Comparison of ENCODE assay signal across 21 mouse cellular contexts in the genomic region with DNA sequence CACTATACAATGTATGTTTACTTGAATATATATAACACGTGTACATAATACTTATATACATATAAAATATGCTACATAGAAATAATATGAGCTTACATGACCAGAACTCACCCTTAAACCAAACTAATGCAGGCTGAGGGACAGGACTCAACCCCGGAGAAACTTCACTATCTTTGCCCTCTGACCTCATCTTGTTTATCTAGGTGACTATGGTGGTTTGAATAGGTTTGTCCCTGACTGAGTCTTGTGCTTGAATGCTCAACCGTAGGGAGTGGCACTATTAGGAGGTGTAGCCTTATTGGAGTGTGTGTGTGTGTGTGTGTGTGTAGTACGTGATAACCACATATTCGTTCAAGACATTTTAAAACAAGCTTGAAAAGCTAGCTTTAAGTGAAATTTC. TPM values are rescaled to one million over a fixed set of nuclear protein-coding genes. Genes with fewer than 3 reads are reported as not detected.
DNase-seq lines count a peak whose midpoint lies in the region; ATAC-seq and TF ChIP-seq lines count a peak whose summit lies in the region.
"Had no signal": no experiment of that assay in that cellular context is flagged by ENCODE, and none has a peak within 500 bp of the region (broad histone marks: within the 10 kb centered on the region; RNA-seq: fewer than 3 reads in every experiment).

No protein-coding gene starts in this region.

- DNase-seq in MEL (ENCODE audit: low read depth, low spot score) (peak; percentile 58), MN1 (ENCODE audit: low spot score) (no peak)
- no peak for DNase-seq in stomach, postnatal 0 days (ENCODE audit: low spot score)
- DNase-seq in kidney, adult 2 months, result no peak
- DNase-seq: adrenal gland, adult 8-10 months; adrenal gland, postnatal 14 days; adrenal gland, postnatal 36 days; cerebellum, adult 11-12 months; cerebellum, adult 2 months; cerebellum, adult 9-10 months; cerebellum, postnatal 10 days; cerebellum, postnatal 25 days; forebrain, postnatal 0 days had no signal

- H3K79me2 ChIP-seq in MEL (ENCODE audit: control insufficient read depth, insufficient read depth, low read length, poor library complexity), result no peaks in the 10 kb centered on the region

- TF ChIP-seq POLR2A in MEL (IDR thresholded peaks at IDR 0.05; ENCODE audit: control insufficient read depth in 1 of 2, insufficient read depth in 1 of 2, low read depth in 1 of 2, low read length in 2 of 2, poor library complexity in 1 of 2), result no peak
- TF ChIP-seq POLR2A in kidney, adult 2 months (IDR thresholded peaks at IDR 0.05; ENCODE audit: low read depth, low read length), result no peak

- WGBS in intestine, embryonic 16.5 days, result 66% methylated on average over 5 of the region's 5 CpGs
- 66% methylated on average over 5 of the region's 5 CpGs for WGBS in intestine, embryonic 15.5 days
- WGBS in intestine, postnatal 0 days, result 47% methylated on average over 5 of the region's 5 CpGs
- 59% methylated on average over 5 of the region's 5 CpGs for WGBS in stomach, postnatal 0 days
- 84% methylated on average over 5 of the region's 5 CpGs for WGBS in kidney, adult 2 months
- 84% methylated on average over 5 of the region's 5 CpGs for WGBS in kidney, embryonic 15.5 days

- TF ChIP-seq CTCF in MEL (IDR thresholded peaks at IDR 0.05 in 2 of 3, conservative IDR thresholded peaks at IDR 0.05 in 1 of 3; ENCODE audit: control insufficient read depth in 1 of 3, insufficient read depth in 1 of 3, low read depth in 2 of 3, low read length in 3 of 3, poor library complexity in 1 of 3, severe bottlenecking in 1 of 3), result no peak
- TF ChIP-seq CTCF in intestine, postnatal 0 days (IDR thresholded peaks at IDR 0.05; ENCODE audit: low read depth), result no peak
- TF ChIP-seq CTCF in stomach, postnatal 0 days (IDR thresholded peaks at IDR 0.05; ENCODE audit: low read depth), result no peak
- TF ChIP-seq CTCF in kidney, adult 2 months (conservative IDR thresholded peaks at IDR 0.05; ENCODE audit: insufficient read depth, insufficient read length, low read depth, low read length), result no peak

- peak; percentile 58 for ATAC-seq in intestine, embryonic 16.5 days
- ATAC-seq in intestine, embryonic 15.5 days, result no peak
- ATAC-seq in intestine, postnatal 0 days, result peak; percentile 32; the same call in 1 of the 2 replicates
- ATAC-seq in stomach, postnatal 0 days (ENCODE audit: low FRiP score, low TSS enrichment), result 0 out of 2 replicates have a peak, but pooled peaks have one; percentile 42
- ATAC-seq in kidney, embryonic 15.5 days (replicated peaks; ENCODE audit: low FRiP score), result no peak
- ATAC-seq: forebrain, embryonic 13.5 days; forebrain, embryonic 15.5 days; forebrain, postnatal 0 days had no signal

- no peaks in the 10 kb centered on the region for H3K4me1 ChIP-seq in intestine, embryonic 16.5 days (ENCODE audit: control insufficient read depth, insufficient read depth, low read length)
- H3K4me1 ChIP-seq in intestine, embryonic 15.5 days (replicated peaks), result no peaks in the 10 kb centered on the region
- peaks cover 10 to 17% of the 10 kb centered on the region in 2 experiments for H3K4me1 ChIP-seq in MEL (ENCODE audit: control insufficient read depth in 1 of 2, insufficient read depth in 2 of 2, low read length in 2 of 2)
- H3K4me1 ChIP-seq in intestine, postnatal 0 days (replicated peaks; ENCODE audit: control insufficient read depth, insufficient read depth, low read length), result no peaks in the 10 kb centered on the region; the same call in 1 of the 2 replicates
- H3K4me1 ChIP-seq in stomach, postnatal 0 days (replicated peaks; ENCODE audit: control insufficient read depth, insufficient read depth), result no peaks in the 10 kb centered on the region
- H3K4me1 ChIP-seq in kidney, adult 2 months (ENCODE audit: control insufficient read depth, insufficient read depth, low read length), result no peaks in the 10 kb centered on the region
- no peaks in the 10 kb centered on the region for H3K4me1 ChIP-seq in kidney, embryonic 15.5 days
- H3K4me1 ChIP-seq: embryonic facial prominence, embryonic 10.5 days; embryonic facial prominence, embryonic 12.5 days; forebrain, embryonic 13.5 days; forebrain, embryonic 15.5 days had no signal

- no peaks in the 10 kb centered on the region for H3K27me3 ChIP-seq in intestine, embryonic 16.5 days (replicated peaks; ENCODE audit: control insufficient read depth, insufficient read depth, low read length)
- H3K27me3 ChIP-seq in intestine, embryonic 15.5 days (replicated peaks), result no peaks in the 10 kb centered on the region
- no peaks in the 10 kb centered on the region for H3K27me3 ChIP-seq in MEL (ENCODE audit: control insufficient read depth in 1 of 2, insufficient read depth in 2 of 2, low read length in 2 of 2)
- H3K27me3 ChIP-seq in intestine, postnatal 0 days (replicated peaks; ENCODE audit: control insufficient read depth, insufficient read depth, low read length), result no peaks in the 10 kb centered on the region
- H3K27me3 ChIP-seq in stomach, postnatal 0 days (ENCODE audit: control insufficient read depth, insufficient read depth, low read length), result no peaks in the 10 kb centered on the region
- no peaks in the 10 kb centered on the region for H3K27me3 ChIP-seq in kidney, adult 2 months (replicated peaks; ENCODE audit: control insufficient read depth, insufficient read depth, low read length)
- H3K27me3 ChIP-seq in kidney, embryonic 15.5 days, result no peaks in the 10 kb centered on the region
- H3K27me3 ChIP-seq: embryonic facial prominence, embryonic 12.5 days; forebrain, embryonic 13.5 days; forebrain, embryonic 15.5 days had no signal

- no peak overlapping the region for H3K9ac ChIP-seq in intestine, embryonic 16.5 days (ENCODE audit: low read depth, low read length)
- H3K9ac ChIP-seq in intestine, embryonic 15.5 days, result no peak overlapping the region
- H3K9ac ChIP-seq in MEL (ENCODE audit: control insufficient read depth, low read depth, low read length, poor library complexity, severe bottlenecking), result no peak overlapping the region
- H3K9ac ChIP-seq in intestine, postnatal 0 days (ENCODE audit: low read depth, low read length), result no peak overlapping the region
- H3K9ac ChIP-seq in stomach, postnatal 0 days (ENCODE audit: low read length), result no peak overlapping the region
- no peak overlapping the region for H3K9ac ChIP-seq in kidney, embryonic 15.5 days
- H3K9ac ChIP-seq: embryonic facial prominence, embryonic 12.5 days; forebrain, embryonic 13.5 days; forebrain, embryonic 15.5 days; forebrain, postnatal 0 days had no signal

- TF ChIP-seq RAD21 in MEL (IDR thresholded peaks at IDR 0.05; ENCODE audit: low read depth, low read length), result no peak

- no peak overlapping the region for H3K4me3 ChIP-seq in intestine, embryonic 16.5 days (ENCODE audit: low read length)
- H3K4me3 ChIP-seq in intestine, embryonic 15.5 days (replicated peaks), result no peak overlapping the region
- H3K4me3 ChIP-seq in MEL (ENCODE audit: control insufficient read depth in 1 of 2, insufficient read depth in 1 of 2, low read depth in 2 of 2, low read length in 2 of 2), result peak overlapping the region in 1 of 2 experiments; percentile 51; a peak in 2 of 4 replicates
- H3K4me3 ChIP-seq in intestine, postnatal 0 days (ENCODE audit: low read depth, low read length), result no peak overlapping the region
- no peak overlapping the region for H3K4me3 ChIP-seq in stomach, postnatal 0 days (ENCODE audit: low read depth, low read length)
- H3K4me3 ChIP-seq in kidney, adult 2 months (ENCODE audit: insufficient read depth, low read depth, low read length), result no peak overlapping the region
- no peak overlapping the region for H3K4me3 ChIP-seq in kidney, embryonic 15.5 days (replicated peaks)
- H3K4me3 ChIP-seq: embryonic facial prominence, embryonic 10.5 days; embryonic facial prominence, embryonic 12.5 days; forebrain, embryonic 13.5 days; forebrain, embryonic 15.5 days had no signal

- H3K36me3 ChIP-seq in intestine, embryonic 16.5 days (ENCODE audit: control insufficient read depth, insufficient read depth, low read length), result no peaks in the 10 kb centered on the region
- no peaks in the 10 kb centered on the region for H3K36me3 ChIP-seq in intestine, embryonic 15.5 days
- peaks cover 0 to 10% of the 10 kb centered on the region in 2 experiments; a peak in 2 of 4 replicates for H3K36me3 ChIP-seq in MEL (ENCODE audit: control insufficient read depth in 1 of 2, insufficient read depth in 2 of 2, low read length in 2 of 2)
- peaks cover 29% of the 10 kb centered on the region for H3K36me3 ChIP-seq in intestine, postnatal 0 days (ENCODE audit: control insufficient read depth, insufficient read depth)
- no peaks in the 10 kb centered on the region; the same call in 1 of the 2 replicates for H3K36me3 ChIP-seq in stomach, postnatal 0 days (ENCODE audit: control insufficient read depth, insufficient read depth, low read length)
- H3K36me3 ChIP-seq in kidney, adult 2 months (ENCODE audit: control insufficient read depth, insufficient read depth, low read length), result no peaks in the 10 kb centered on the region; the same call in 1 of the 2 replicates
- no peaks in the 10 kb centered on the region for H3K36me3 ChIP-seq in kidney, embryonic 15.5 days
- H3K36me3 ChIP-seq: embryonic facial prominence, embryonic 10.5 days; embryonic facial prominence, embryonic 12.5 days; forebrain, embryonic 15.5 days had no signal

- no peak overlapping the region for H3K4me2 ChIP-seq in intestine, embryonic 16.5 days (ENCODE audit: low read depth, low read length)
- H3K4me2 ChIP-seq in intestine, embryonic 15.5 days (replicated peaks), result no peak overlapping the region
- no peak overlapping the region for H3K4me2 ChIP-seq in intestine, postnatal 0 days (replicated peaks; ENCODE audit: low read depth)
- H3K4me2 ChIP-seq in stomach, postnatal 0 days (replicated peaks; ENCODE audit: low read depth), result no peak overlapping the region
- no peak overlapping the region for H3K4me2 ChIP-seq in kidney, embryonic 15.5 days
- H3K4me2 ChIP-seq: embryonic facial prominence, embryonic 12.5 days; forebrain, embryonic 13.5 days; forebrain, embryonic 15.5 days had no signal

- peak in 1 of 2 experiments; percentile 43; a peak in 1 of 4 replicates for TF ChIP-seq EP300 in MEL (IDR thresholded peaks at IDR 0.05; ENCODE audit: low read depth in 1 of 2, low read length in 2 of 2)
- no peak for TF ChIP-seq EP300 in stomach, postnatal 0 days (optimal IDR thresholded peaks at IDR 0.05)

- no peaks in the 10 kb centered on the region for H3K9me3 ChIP-seq in intestine, embryonic 16.5 days (ENCODE audit: control insufficient read depth, low read length)
- H3K9me3 ChIP-seq in intestine, embryonic 15.5 days, result no peaks in the 10 kb centered on the region
- H3K9me3 ChIP-seq in MEL (replicated peaks; ENCODE audit: insufficient read depth, low read length), result no peaks in the 10 kb centered on the region
- H3K9me3 ChIP-seq in intestine, postnatal 0 days (ENCODE audit: control insufficient read depth), result no peaks in the 10 kb centered on the region
- H3K9me3 ChIP-seq in stomach, postnatal 0 days (ENCODE audit: control insufficient read depth, low read length), result no peaks in the 10 kb centered on the region
- H3K9me3 ChIP-seq in kidney, embryonic 15.5 days (replicated peaks), result no peaks in the 10 kb centered on the region
- H3K9me3 ChIP-seq: embryonic facial prominence, embryonic 10.5 days; embryonic facial prominence, embryonic 12.5 days; forebrain, embryonic 13.5 days; forebrain, embryonic 15.5 days had no signal

- no peak overlapping the region for H3K27ac ChIP-seq in intestine, embryonic 16.5 days (ENCODE audit: low read length)
- no peak overlapping the region for H3K27ac ChIP-seq in intestine, embryonic 15.5 days
- no peak overlapping the region for H3K27ac ChIP-seq in MEL (ENCODE audit: control insufficient read depth, low read depth, low read length)
- no peak overlapping the region for H3K27ac ChIP-seq in intestine, postnatal 0 days (ENCODE audit: low read depth, low read length)
- H3K27ac ChIP-seq in stomach, postnatal 0 days (replicated peaks), result no peak overlapping the region
- no peak overlapping the region for H3K27ac ChIP-seq in kidney, adult 2 months (ENCODE audit: insufficient read depth, low read depth, low read length)
- H3K27ac ChIP-seq in kidney, embryonic 15.5 days, result no peak overlapping the region
- H3K27ac ChIP-seq: embryonic facial prominence, embryonic 10.5 days; embryonic facial prominence, embryonic 12.5 days; forebrain, embryonic 13.5 days; forebrain, embryonic 15.5 days had no signal

RNA-seq across cellular contexts. Expression of a gene that starts 55.6 kb away (rescaled TPM):
- 3.3 and 4.1 TPM in 2 replicates for polyA plus RNA-seq in intestine, embryonic 16.5 days (2015; fragmentation: Nextera tagmentation; extraction: Ambion mirVana)
- polyA plus RNA-seq in intestine, embryonic 15.5 days (2015; fragmentation: Nextera tagmentation; extraction: Ambion mirVana), result 1.9 and 2.3 TPM in 2 replicates
- 2.0 TPM in 2 replicates for total RNA-seq in MEL (2012; rRNA removed)
- 10 to 100 TPM in 1 of 2 experiments, not detected in 1; 14.5 TPM for polyA plus RNA-seq in MEL (2012; ENCODE audit: insufficient read depth in 1 of 2, insufficient read length in 2 of 2, low read depth in 1 of 2, low replicate concordance in 2 of 2, missing spikeins in 1 of 2)
- 42.9 and 51.1 TPM in 2 replicates for polyA plus RNA-seq in intestine, postnatal 0 days (2015; fragmentation: Nextera tagmentation; extraction: Ambion mirVana)
- 16.4 and 18.4 TPM in 2 replicates for polyA plus RNA-seq in stomach, postnatal 0 days (2015; fragmentation: Nextera tagmentation; extraction: Ambion mirVana)
- polyA plus RNA-seq in kidney, adult 2 months (2012; rRNA removed), result 19.2 and 23.4 TPM in 2 replicates
- polyA plus RNA-seq in kidney, embryonic 15.5 days (2015; fragmentation: Nextera tagmentation; extraction: Ambion mirVana), result 1.9 and 3.4 TPM in 2 replicates

Comparison
In these comparisons a context has a peak if more than half of its experiments do, and no peak if none do; other contexts are left out.
1. ATAC-seq: peak in intestine, embryonic 16.5 days (single experiment), intestine, postnatal 0 days (single experiment) and stomach, postnatal 0 days (single experiment); none in intestine, embryonic 15.5 days (single experiment) and kidney, embryonic 15.5 days (single experiment).